Mouse (Mus musculus) cortical plate, adult 2 months (tissue): ENCODE measurements around the gene Glis3. TPM values are rescaled to one million over a fixed set of nuclear protein-coding genes. Genes with fewer than 3 reads are reported as not detected.

ENCODE experiments used
- H3K27ac ChIP-seq: fragments of 200-500 bp; 2 replicates; pipeline ENCODE4 v1.5.1; 2012; ENCODE audit warnings: low read length, control low read depth, inconsistent platforms; ENCODE audit not compliant: insufficient read depth
- H3K4me1 ChIP-seq: fragments of 200-500 bp; 2 replicates; pipeline ENCODE4 v1.6.1; 2011; ENCODE audit warnings: low read length; ENCODE audit not compliant: control insufficient read depth, insufficient read depth
- H3K4me3 ChIP-seq: fragments of 200-500 bp; 2 replicates; pipeline ENCODE4 v1.5.1; 2011; ENCODE audit warnings: mild to moderate bottlenecking, low read length, control low read depth; ENCODE audit not compliant: insufficient read depth
- CTCF ChIP-seq: fragments of 200-500 bp; IDR thresholded peaks from 2 replicates; pipeline ENCODE4 v1.5.1; 2011; ENCODE audit warnings: mild to moderate bottlenecking, control low read depth, low read length; ENCODE audit not compliant: insufficient read depth; ENCODE audit errors: extremely low read depth
- POLR2A ChIP-seq: fragments of 200-500 bp; IDR thresholded peaks from 2 replicates; pipeline ENCODE4 v1.6.1; 2011; ENCODE audit warnings: mild to moderate bottlenecking, low read length, control low read depth; ENCODE audit not compliant: insufficient read depth; ENCODE audit errors: extremely low read depth
- polyA plus RNA-seq: library from polyadenylated mRNA; depleted of rRNA; stranded (reverse); fragments of >200 nt; gene quantifications from 2 replicates; pipeline ENCODE4 v1.2.3, GENCODE M21; 2012

The Glis3 gene
- polyA plus RNA-seq, 1 experiment, result 1.9 TPM

DNA sequence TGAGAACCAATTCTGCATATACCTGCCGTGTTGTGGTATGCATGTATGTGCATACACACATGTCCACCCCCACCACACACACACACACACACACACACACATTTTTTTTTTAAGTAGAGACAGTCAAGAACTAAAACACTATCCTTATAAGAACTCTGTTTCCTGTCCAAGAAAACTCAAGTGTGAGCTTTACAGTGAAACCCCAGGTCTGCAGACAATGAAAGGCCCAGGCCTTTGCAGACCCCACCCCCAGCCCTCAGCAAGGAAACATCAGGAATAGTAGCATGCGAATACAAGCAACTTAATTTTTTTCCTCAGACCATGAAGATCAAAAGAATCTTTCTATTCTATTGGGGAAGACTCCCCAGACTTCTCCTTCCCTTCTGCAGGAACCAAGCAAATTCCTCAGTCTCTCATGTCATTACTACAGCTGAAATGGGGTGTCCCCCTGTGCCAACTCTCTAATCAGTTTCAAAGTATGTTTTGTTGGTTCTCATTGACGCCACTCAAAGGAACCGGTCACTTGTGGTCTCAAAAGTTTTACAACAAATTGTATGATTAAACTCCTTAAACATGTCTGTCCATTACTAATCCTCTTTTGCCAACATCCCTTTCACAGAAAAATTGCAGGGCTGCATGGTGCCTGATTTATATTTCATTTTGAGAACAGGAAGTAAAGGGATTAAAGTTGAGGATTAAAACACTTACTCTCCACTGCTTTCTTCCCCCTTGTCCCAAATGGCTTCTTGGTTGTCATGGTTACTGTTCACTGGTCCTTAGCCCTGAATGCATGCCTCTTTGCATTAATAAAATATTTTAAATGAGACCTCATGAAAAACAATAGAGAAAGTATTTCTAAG, 343.0 kb downstream of the Glis3 start:
- TF ChIP-seq CTCF, result no peak
- TF ChIP-seq POLR2A, result no peak
- Histone ChIP-seq H3K4me1 (no peaks in the 10 kb centered on the region), H3K4me3 (no peak overlapping the region), H3K27ac (no peak overlapping the region)

DNA sequence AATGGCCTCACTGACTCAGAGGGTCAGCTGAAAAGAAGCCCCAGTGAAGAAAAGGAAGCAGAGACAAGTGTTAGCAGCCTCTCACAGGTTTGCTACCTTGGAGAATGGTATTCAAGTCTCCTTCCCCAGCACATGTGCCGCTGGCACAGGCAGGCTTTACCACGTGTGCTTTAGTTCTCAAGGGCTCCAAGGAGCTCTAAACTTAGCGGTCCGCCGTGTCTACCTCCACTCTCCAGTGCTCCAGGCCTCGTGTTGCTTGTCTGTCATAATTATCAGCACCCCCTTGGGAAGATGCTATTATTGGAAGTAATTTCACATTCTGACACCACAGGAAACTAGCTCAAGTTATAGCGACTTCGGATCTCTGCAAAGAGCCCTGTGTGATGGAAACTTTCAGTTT, 344.0 kb downstream of the Glis3 start:
- no peaks in the 10 kb centered on the region for H3K4me1 ChIP-seq
- TF ChIP-seq CTCF (no peak), POLR2A (no peak)
- H3K27ac ChIP-seq, result no peak overlapping the region
- no peak overlapping the region for H3K4me3 ChIP-seq

DNA sequence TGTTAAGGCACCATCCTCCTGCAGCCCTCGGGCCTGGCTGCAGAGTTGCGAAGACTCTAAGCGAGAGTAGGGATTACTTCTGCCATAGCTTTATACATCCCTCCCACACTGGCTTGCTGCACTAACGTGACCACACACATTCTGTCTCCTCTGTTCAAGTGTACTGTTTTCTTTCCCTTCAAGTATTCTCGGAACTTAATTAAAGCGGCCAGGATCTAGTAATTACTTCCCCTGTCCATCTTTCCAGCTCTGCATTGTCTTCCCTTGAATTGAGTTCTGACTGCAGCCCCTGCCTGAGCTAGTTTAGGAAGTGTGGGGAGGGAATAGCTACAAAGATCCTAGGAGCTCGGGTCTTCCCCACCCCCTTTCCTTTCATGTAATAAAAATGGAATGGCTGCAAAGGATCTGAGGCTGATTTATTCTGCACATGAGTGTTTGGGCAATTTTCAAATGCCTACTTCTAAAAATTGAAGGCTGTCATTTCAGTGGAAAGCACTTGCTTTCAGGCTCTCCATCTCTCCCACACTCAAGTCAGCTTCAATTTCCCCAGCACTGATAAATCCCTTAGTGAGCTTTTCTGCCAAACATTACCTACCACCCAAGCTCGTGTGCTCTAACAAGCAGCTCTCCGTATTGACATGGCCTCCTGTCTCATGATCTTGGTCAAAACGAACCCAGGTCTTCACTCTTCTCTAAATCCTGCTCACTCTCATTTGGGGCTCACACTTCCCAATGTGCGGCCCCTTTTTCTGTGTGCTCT, 346.7 kb downstream of the Glis3 start:
- no peak for TF ChIP-seq POLR2A
- TF ChIP-seq CTCF, result no peak
- Histone ChIP-seq H3K4me1 (no peaks in the 10 kb centered on the region), H3K27ac (no peak overlapping the region), H3K4me3 (no peak overlapping the region)

GRCm38 (mm10) chr19:28328444-28329110, 351.3 kb downstream of the Glis3 start:
- TF ChIP-seq POLR2A (no peak), CTCF (no peak)
- H3K27ac ChIP-seq, result no peak overlapping the region
- H3K4me3 ChIP-seq, result no peak overlapping the region
- no peaks in the 10 kb centered on the region for H3K4me1 ChIP-seq

DNA sequence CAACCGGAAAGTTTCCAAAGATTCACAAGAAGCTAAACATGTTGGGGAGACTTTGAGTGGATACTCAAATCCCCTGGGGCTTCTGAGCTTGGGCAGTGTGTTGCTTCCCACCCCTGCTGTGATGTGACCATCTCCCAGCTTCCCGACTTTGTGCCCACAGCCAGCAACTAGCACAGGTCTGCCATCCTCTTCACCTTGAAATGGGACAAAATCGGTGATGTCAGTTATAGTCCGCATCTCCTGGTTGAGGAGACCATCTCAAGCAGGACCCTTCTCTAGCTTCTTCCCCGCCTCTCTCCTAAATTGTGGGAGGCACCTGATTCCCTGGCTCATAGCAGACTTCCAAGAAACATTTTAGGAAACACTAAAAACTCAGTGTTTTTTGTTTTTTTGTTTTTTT, 352.3 kb downstream of the Glis3 start:
- Histone ChIP-seq H3K27ac (no peak overlapping the region), H3K4me3 (no peak overlapping the region)
- no peak for TF ChIP-seq CTCF
- no peak for TF ChIP-seq POLR2A

GRCm38 (mm10) chr19:28306036-28306435, 373.8 kb downstream of the Glis3 start:
- no peak overlapping the region for H3K27ac ChIP-seq
- TF ChIP-seq CTCF, result no peak
- no peak overlapping the region for H3K4me3 ChIP-seq

More for the DNA sequence above, 352.3 kb downstream of the Glis3 start:
- H3K4me1 ChIP-seq, result no peaks in the 10 kb centered on the region

GRCm38 (mm10) chr19:28305510-28305909, 374.4 kb downstream of the Glis3 start:
- Histone ChIP-seq H3K4me1 (no peaks in the 10 kb centered on the region), H3K4me3 (no peak overlapping the region), H3K27ac (no peak overlapping the region)
- TF ChIP-seq POLR2A (no peak), CTCF (no peak)

More at GRCm38 (mm10) chr19:28306036-28306435, 373.8 kb downstream of the Glis3 start:
- no peaks in the 10 kb centered on the region for H3K4me1 ChIP-seq

- Histone ChIP-seq H3K4me3 (no peak overlapping the region), H3K4me1 (no peaks in the 10 kb centered on the region), H3K27ac (no peak overlapping the region)
- TF ChIP-seq CTCF, result no peak
- no peak for TF ChIP-seq POLR2A
These were observed 377.0 kb downstream of the Glis3 start for GRCm38 (mm10) chr19:28302831-28303242.

DNA sequence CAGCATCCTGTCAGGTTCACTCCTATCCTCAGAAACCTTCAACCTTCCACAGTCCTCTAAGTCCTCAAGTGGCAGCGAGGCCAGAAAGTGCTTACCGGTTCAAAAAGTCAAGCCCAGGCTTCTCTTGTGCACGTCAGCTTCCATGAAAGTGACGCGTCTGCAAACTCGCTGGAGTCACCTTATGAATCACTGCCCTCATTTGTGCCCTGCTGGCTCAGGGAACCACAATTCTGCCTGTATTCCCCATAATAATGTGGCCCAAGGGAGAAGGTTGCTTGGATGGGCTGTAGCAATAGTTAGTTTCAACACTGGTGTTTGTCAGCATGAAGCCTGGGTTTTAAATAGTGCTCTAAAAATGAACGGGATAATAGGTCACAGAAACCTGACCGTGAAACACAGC, 379.7 kb downstream of the Glis3 start:
- Histone ChIP-seq H3K27ac (no peak overlapping the region), H3K4me3 (no peak overlapping the region), H3K4me1 (no peaks in the 10 kb centered on the region)
- TF ChIP-seq POLR2A, result no peak
- TF ChIP-seq CTCF, result no peak

DNA sequence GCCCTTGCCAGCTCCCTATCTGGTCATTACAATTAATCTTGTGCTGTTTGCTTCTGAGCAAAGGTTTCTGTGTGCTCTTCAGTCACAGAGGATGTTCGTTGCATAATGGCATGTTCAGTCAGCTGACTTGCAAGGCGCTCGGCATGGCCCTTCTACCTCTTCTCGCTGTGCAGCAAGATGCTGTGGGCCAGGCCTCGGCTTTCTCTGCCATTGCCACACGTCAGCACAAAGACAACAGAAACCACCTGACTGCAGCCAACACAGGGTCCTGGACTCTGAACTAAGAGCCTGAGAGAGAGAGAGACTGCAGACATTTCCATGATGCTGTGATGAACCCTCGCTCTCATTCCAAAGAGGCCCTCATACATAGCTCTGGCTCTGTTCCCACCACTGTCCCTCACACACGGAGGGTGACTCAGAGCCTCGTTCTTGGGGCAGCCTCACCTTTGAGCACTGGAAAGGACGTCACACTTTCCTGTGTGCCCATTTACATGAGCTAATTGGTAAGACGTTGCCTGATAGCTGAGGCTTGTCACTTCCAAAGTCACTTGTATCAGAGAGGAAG, 380.6 kb downstream of the Glis3 start:
- H3K27ac ChIP-seq, result no peak overlapping the region
- no peak for TF ChIP-seq POLR2A
- TF ChIP-seq CTCF, result no peak
- H3K4me3 ChIP-seq, result no peak overlapping the region
- no peaks in the 10 kb centered on the region for H3K4me1 ChIP-seq
